Mouse (Mus musculus) hindbrain, embryonic 10.5 days (tissue): ENCODE data around the gene Sbsn. TPM values are rescaled to one million over a fixed set of nuclear protein-coding genes. Genes with fewer than 3 reads are reported as not detected.
A peak's percentile ranks its signal among the peaks of the same experiment; 100 is the strongest.

ENCODE experiments used
- DNase-seq: peaks from one replicate; pipeline ENCODE4 v3.0.0-alpha.2; 2017; ENCODE audit warnings: low spot score
- H3K27ac ChIP-seq: fragments of 300-500 bp; sonication (generic); 2 replicates; pipeline ENCODE4 v1.5.1; 2016; ENCODE audit warnings: mild to moderate bottlenecking, moderate library complexity
- H3K27me3 ChIP-seq: fragments of 300-500 bp; sonication (generic); 2 replicates; pipeline ENCODE4 v1.6.1; 2016; ENCODE audit warnings: mild to moderate bottlenecking; ENCODE audit not compliant: poor library complexity, insufficient read depth, severe bottlenecking
- H3K36me3 ChIP-seq: fragments of 300-500 bp; sonication (generic); 2 replicates; pipeline ENCODE4 v1.6.1; 2016; ENCODE audit warnings: mild to moderate bottlenecking, moderate library complexity
- H3K4me1 ChIP-seq: fragments of 300-500 bp; sonication (generic); replicated peaks from 2 replicates; pipeline ENCODE4 v1.6.1; 2016; ENCODE audit warnings: mild to moderate bottlenecking
- H3K4me3 ChIP-seq: fragments of 300-500 bp; sonication (generic); 2 replicates; pipeline ENCODE4 v1.5.1; 2016; ENCODE audit warnings: mild to moderate bottlenecking, moderate library complexity
- H3K9me3 ChIP-seq: fragments of 300-500 bp; sonication (generic); 2 replicates; pipeline ENCODE4 v1.6.1; 2016; ENCODE audit warnings: mild to moderate bottlenecking, moderate library complexity
- WGBS: fragments of 180-500 bp; shearing (Covaris S2); methylation state at CpG from one replicate; pipeline ENCODE4 v1.1.7; 2016; 5-methylcytosine and 5-hydroxymethylcytosine counted together
- polyA plus RNA-seq: library from polyadenylated mRNA; unstranded; fragments of >200 nt; fragmentation: Nextera tagmentation; extraction: Ambion mirVana; gene quantifications from 2 replicates; pipeline ENCODE4 v1.2.1, GENCODE M21; 2016

The Sbsn gene
- 0.72 and 0.93 TPM in 2 replicates for polyA plus RNA-seq

DNA sequence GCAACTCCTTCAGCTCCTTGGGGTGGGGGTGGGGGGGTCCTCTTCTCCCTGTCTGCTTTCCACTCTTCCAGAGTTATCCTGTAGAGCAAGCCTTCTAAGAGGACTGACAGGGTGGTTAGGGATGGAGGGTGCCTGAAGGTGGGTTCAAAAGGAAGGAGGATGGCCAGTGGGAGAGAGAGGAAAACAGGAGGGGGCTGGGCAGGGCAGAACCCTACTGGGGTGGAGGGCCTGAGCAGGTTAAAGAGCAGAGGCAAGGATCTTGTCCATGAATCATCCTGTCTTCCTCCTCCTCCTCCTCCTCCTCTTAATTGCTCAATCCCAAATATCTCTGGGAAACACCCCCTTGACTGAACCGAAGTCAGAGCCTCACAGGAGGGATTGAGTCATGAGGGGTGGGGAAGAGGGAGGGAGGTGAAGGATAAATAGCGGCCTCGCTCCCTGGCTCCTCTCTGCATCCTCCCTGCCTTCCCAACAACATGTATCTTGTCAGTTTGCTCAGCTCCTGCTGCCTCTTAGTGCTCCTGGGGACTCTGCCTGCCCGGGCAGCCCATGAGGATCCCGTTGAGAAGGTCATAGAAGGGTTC lies at the start of gene Sbsn:
Sbsn (plus strand) TSS at position 386 of the 584 bp plus-strand sequence.
- Histone ChIP-seq H3K36me3 (peaks cover 35% of the 10 kb centered on the region), H3K27ac (no peak within 1 kb of the TSS), H3K4me1 (no peaks in the 10 kb centered on the region), H3K9me3 (peaks cover 14% of the 10 kb centered on the region), H3K27me3 (no peaks in the 10 kb centered on the region), H3K4me3 (no peak within 1 kb of the TSS)
- no peak for DNase-seq
- 67% methylated on average over 5 of the region's 5 CpGs for WGBS

DNA sequence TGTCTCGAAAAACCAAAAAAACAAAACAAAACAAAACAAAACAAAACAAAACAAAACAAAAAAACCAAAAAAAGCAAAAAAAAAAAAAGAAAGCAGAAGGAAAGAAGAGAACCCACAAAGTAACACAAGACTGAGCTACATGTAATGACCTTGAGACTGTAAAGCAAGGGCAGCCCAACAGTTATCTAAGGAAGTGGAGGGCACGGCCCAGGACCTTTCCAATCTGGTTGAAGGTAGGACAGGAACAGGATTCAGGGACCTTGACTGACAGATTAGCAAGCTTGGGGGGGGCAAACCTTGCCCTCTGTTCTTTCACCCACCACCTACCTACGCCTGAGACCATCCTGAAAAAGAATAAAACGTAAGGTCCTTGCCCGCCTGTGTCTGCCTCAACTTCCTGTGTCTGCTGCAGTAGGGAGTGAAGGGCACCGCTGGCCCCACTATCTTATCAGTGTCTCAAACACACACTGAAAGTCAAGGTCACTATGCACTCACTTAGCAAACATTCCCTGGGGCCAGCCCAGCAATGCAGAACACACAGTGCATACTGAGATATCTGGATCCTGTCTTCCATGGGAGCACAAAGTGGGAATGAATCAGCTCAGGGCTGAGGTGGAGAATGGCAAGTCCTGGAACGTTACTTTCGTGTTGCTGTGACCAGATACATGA lies 44.9 kb upstream of the Sbsn start:
- no peaks in the 10 kb centered on the region for H3K4me1 ChIP-seq
- no peaks in the 10 kb centered on the region for H3K36me3 ChIP-seq
- 0 out of 2 replicates have a peak, but pooled peaks cover 2% of the 10 kb centered on the region for H3K9me3 ChIP-seq
- no peak for DNase-seq
- WGBS: 76% methylated on average over 8 of the region's 8 CpGs
- H3K4me3 ChIP-seq: no peak overlapping the region
- no peaks in the 10 kb centered on the region for H3K27me3 ChIP-seq
- H3K27ac ChIP-seq: no peak overlapping the region

DNA sequence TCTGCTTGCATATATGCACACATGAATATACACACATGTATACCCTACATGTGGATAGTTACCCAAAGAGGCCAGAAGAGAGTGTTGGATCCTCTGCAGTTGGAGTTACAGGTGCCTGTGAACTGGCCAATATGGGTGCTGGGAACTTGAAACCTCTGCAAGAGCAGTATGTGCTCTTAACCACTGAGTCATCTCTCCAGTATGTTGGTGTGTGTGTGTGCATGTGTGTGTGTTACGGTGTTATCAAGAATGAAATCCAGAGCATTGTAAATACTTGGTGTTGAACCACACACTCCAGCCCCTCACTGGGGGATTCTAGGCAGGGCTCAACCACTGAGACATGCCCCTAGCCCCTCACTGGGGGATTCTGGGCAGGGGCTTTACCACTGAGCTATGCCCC lies 43.8 kb upstream of the Sbsn start:
- DNase-seq: no peak
- H3K27me3 ChIP-seq: no peaks in the 10 kb centered on the region
- no peak overlapping the region for H3K4me3 ChIP-seq
- 91% methylated on average over 1 of the region's 1 CpGs for WGBS
- H3K9me3 ChIP-seq: no peaks in the 10 kb centered on the region
- no peaks in the 10 kb centered on the region for H3K36me3 ChIP-seq
- H3K27ac ChIP-seq: no peak overlapping the region
- H3K4me1 ChIP-seq: no peaks in the 10 kb centered on the region

DNA sequence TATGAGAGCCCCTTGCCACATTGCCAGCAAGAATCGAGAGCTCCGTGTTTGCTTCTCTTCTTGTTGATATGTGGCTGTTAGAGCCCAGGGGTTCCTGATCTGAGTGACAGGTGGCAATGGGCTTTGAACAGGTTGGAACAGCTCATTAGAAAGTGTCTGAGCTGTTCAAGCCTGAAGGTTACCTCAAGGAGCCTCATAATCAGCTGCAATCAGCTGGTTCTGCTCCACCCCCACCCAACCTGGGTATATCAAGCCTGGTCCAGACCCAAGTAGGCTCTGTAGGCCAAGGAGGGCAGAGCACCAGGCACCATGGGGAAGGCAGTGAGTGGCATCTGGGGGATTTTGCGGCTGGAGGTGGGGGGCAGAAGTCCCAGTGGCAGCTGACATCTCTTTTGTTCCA lies 39.3 kb upstream of the Sbsn start, which contains the start of gene Atp4a:
Atp4a (plus strand) TSS at position 268 of the 400 bp plus-strand sequence.
- DNase-seq: no peak
- Histone ChIP-seq H3K27ac (no peak within 1 kb of the TSS), H3K4me1 (peaks cover 4% of the 10 kb centered on the region), H3K9me3 (no peaks in the 10 kb centered on the region), H3K4me3 (no peak within 1 kb of the TSS), H3K36me3 (no peaks in the 10 kb centered on the region), H3K27me3 (peaks cover 24% of the 10 kb centered on the region)
- WGBS: 84% methylated on average over 3 of the region's 3 CpGs

DNA sequence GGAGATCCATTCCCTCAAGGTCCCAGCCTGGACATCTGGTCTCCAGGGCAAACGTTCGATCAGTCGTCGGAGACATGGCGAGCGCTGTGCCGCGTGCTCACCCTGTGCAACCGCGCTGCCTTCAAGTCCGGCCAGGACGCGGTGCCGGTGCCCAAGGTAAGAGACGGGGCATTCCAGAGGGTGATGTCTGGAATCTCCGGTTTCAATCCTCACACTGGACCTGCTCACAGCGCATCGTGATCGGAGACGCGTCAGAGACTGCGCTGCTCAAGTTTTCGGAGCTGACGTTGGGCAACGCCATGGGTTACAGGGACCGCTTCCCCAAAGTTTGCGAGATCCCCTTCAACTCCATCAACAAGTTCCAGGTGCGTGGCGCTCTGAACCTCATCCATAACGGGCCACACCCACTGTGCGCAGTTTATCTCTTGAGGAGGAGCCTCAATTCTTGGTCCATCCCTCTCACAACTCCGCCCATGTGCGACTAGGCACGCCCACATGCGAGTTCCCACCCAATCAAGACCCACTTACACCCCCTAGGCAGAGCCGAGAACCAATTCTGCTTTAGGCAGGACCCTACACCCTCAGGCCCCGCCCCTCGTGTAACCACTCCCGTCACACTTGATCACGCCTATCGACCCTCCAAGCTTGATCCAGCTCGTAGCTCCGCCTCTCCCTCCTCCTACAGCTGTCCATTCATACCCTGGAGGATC lies 34.1 kb upstream of the Sbsn start:
- 2% methylated on average over 43 of the region's 43 CpGs for WGBS
- H3K27ac ChIP-seq: 0 out of 2 replicates have a peak overlapping the region, but pooled peaks have one; percentile 25

DNA sequence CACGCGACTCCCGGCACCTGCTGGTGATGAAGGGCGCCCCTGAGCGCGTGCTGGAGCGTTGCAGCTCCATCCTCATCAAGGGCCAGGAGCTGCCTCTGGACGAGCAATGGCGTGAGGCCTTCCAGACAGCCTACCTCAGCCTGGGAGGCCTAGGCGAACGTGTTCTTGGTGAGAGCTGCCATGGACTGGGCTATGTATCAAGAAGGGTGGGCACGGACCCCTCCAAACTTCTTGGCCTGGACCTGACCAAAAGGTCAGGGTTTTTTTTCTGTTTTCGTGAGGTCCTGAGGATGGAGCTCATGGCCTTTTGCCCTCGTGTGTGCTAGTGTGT lies 33.6 kb upstream of the Sbsn start:
- H3K27me3 ChIP-seq: peaks cover 41% of the 10 kb centered on the region
- WGBS: 11% methylated on average over 14 of the region's 14 CpGs
- no peak for DNase-seq
- no peaks in the 10 kb centered on the region for H3K9me3 ChIP-seq
- 0 out of 2 replicates have a peak overlapping the region, but pooled peaks have one; percentile 25 for H3K27ac ChIP-seq
- H3K4me3 ChIP-seq: peak overlapping the region; percentile 51
- H3K4me1 ChIP-seq: peaks cover 21% of the 10 kb centered on the region
- H3K36me3 ChIP-seq: no peaks in the 10 kb centered on the region

More for the DNA sequence above, 34.1 kb upstream of the Sbsn start:
- Histone ChIP-seq H3K27me3 (peaks cover 41% of the 10 kb centered on the region), H3K4me1 (peaks cover 21% of the 10 kb centered on the region), H3K36me3 (no peaks in the 10 kb centered on the region), H3K9me3 (no peaks in the 10 kb centered on the region), H3K4me3 (peak overlapping the region; percentile 51)
- peak; percentile 90 for DNase-seq

DNA sequence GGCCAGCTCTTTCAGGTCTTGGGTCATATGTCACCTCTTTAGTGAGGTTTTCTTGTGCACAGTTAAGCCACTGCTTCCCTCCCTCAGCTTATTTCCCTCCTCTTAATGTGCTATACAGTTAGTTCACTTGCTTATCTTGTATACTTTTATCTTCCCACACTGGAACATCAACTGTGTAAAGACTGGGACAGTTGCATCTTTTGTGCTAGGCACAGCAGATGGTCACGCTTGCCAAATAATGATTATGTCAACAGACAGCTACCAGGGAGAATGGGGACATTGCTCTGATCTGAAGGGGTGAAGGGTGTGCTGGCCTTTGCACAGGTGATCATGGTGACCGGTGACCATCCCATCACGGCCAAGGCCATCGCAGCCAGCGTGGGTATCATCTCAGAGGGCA lies 31.6 kb upstream of the Sbsn start:
- 89% methylated on average over 5 of the region's 5 CpGs for WGBS
- H3K4me3 ChIP-seq: no peak overlapping the region
- H3K4me1 ChIP-seq: peaks cover 38% of the 10 kb centered on the region
- H3K9me3 ChIP-seq: no peaks in the 10 kb centered on the region
- no peak for DNase-seq
- H3K27me3 ChIP-seq: peaks cover 40% of the 10 kb centered on the region
- no peak overlapping the region for H3K27ac ChIP-seq
- no peaks in the 10 kb centered on the region for H3K36me3 ChIP-seq

DNA sequence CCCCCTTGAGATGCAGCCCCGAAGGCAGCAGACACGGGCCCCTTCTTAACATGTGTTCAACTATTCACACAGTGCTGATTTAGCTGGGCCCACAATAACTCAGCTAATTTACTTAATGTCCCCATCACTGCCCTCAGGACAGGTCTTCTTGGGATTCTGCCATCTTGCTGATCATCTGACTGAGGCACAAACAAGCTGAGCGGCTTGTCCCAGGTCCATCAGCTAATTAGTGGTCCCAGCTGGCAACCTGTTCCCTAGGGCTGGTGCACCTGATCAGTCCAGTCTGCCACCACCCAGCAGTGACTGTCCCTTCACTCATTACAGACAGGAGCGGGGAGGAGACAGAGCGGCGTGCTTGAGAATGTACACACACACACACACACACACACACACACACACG lies 30.0 kb upstream of the Sbsn start:
- no peaks in the 10 kb centered on the region for H3K9me3 ChIP-seq
- 78% methylated on average over 7 of the region's 7 CpGs for WGBS
- peaks cover 11% of the 10 kb centered on the region; the same call in 1 of the 2 replicates for H3K36me3 ChIP-seq
- H3K4me1 ChIP-seq: peaks cover 49% of the 10 kb centered on the region
- DNase-seq: no peak
- no peak overlapping the region for H3K27ac ChIP-seq
- no peak overlapping the region for H3K4me3 ChIP-seq
- peaks cover 24% of the 10 kb centered on the region for H3K27me3 ChIP-seq

DNA sequence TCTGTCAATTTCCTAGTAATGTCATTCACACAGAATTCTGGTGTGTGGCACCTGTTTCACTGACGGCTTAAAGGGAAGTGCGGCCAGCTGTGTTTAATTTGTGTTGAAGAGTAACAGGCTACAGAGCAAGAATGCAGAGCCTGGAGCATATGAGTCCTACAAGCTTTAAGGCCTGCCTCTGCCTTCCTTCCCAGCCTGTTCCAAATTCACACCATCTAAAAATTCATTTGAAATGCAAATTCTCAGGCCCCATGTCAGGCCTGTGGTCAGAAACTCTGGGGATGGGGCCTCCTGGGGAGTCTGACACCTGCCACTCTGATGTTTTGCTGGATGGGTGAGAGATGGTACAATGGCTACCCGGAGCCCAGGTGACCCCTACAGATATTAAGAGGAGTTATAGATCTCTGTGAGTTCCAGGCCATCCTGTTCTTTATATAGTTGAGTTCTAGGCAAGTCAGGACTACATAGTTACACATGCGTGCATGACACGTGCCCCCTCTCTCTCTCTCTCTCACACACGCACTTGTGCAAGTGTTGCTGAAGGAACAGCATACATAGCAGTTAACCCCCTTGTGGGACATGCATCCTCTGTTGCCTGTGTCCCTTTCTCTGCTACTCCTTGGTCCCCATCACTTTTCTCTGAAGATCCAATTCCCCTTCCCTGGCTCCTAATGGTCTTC lies 27.9 kb upstream of the Sbsn start:
- no peak for DNase-seq
- no peaks in the 10 kb centered on the region for H3K9me3 ChIP-seq
- H3K4me3 ChIP-seq: no peak overlapping the region
- no peak overlapping the region for H3K27ac ChIP-seq
- 77% methylated on average over 6 of the region's 6 CpGs for WGBS
- peaks cover 26% of the 10 kb centered on the region for H3K36me3 ChIP-seq
- peaks cover 42% of the 10 kb centered on the region for H3K4me1 ChIP-seq
- peaks cover 7% of the 10 kb centered on the region for H3K27me3 ChIP-seq

DNA sequence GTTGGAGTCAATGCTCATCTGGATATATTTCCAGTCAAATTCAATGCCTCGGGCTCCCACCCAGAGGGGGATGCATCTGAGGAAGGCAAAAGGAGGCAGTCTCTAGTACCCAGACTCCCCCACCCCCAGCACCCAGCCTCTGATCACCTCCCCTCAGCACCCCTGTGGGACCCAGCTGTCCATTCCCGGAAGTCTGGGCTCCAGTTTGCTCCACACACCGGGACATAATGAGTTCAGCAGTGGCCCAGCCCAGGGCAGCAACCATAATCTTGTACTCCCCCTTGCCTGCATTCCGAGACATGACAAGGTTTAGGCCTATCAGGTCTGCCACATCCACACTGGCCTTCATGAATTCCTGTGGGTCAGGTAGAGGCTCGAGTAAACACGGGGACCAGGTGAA lies 23.1 kb upstream of the Sbsn start:
- Histone ChIP-seq H3K27ac (0 out of 2 replicates have a peak overlapping the region, but pooled peaks have one; percentile 90), H3K36me3 (peaks cover 46% of the 10 kb centered on the region), H3K4me1 (peaks cover 51% of the 10 kb centered on the region), H3K4me3 (peak overlapping the region; percentile 73), H3K9me3 (no peaks in the 10 kb centered on the region), H3K27me3 (no peaks in the 10 kb centered on the region)
- 90% methylated on average over 6 of the region's 6 CpGs for WGBS
- no peak for DNase-seq

DNA sequence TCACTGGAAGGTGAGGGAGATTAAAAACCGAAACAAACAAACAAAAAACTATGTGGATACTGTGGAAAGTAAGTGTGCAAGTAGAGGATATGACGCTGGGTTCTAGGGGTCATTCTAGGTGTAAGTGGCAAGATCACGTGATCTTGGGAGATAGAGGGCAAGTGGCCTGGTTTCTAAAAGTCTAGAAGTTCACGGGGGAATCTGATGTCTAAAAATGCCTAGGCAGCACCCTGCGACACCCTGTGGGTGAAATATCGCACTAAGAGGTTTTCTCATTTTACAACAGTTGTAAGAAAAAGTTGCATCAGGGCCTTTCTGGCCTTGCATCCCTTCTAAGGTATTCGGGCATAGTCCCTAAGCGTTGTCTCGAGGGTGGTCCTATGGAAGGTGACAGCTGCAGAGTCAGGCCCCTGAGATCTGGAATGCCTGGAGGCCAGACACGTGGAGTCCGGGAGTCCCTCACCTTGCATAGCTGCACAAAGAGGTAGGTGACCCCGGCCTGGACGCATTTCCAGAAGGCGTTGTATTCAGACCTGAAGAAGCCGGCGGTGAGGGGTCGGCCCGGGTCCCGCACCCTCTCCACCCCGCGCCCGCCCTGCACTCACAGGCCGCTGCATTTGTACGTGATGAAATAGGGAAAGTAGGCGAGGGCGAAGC lies 22.4 kb upstream of the Sbsn start:
- WGBS: 10% methylated on average over 26 of the region's 26 CpGs
- peaks cover 46% of the 10 kb centered on the region for H3K4me1 ChIP-seq
- H3K36me3 ChIP-seq: peaks cover 53% of the 10 kb centered on the region
- peak overlapping the region; percentile 90 for H3K27ac ChIP-seq
- H3K27me3 ChIP-seq: no peaks in the 10 kb centered on the region
- no peak for DNase-seq
- peak overlapping the region; percentile 73 for H3K4me3 ChIP-seq
- H3K9me3 ChIP-seq: no peaks in the 10 kb centered on the region

DNA sequence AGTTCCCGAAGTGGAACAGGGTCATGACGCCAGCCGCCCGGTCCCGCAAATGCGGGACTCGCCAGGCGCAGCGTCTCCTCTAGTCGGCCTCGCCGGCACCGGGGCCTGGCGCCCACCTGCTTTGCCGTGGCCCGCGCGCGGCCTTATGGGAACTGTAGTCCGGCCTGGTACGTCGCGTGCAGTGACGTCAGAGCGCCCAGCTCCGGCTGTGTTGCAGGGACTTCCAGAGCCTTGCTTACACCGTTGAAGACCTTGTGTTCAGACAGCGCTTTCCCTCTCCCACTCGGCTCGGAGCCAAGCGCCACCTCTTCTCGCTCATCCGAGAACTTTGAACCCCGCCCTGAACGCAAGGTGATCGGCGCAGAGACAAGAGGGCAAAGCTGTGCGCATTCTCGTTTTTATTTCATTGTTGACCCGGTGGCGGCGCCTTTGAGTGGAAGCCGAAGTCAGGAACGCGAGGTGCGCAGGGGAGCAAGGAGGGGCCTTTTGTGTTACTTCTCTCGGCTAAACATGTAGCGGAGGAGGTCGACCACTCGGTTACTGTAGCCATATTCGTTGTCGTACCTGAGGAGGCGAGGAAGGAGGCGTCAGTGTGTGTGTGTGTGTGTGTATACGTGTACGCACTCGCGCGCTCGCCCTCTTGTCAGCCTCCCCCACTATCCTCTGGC lies 21.7 kb upstream of the Sbsn start, which contains the start of gene Tmem147:
Tmem147 (minus strand) TSS at position 145 of the 668 bp plus-strand sequence.
- DNase-seq: peak; percentile 94
- H3K36me3 ChIP-seq: peaks cover 60% of the 10 kb centered on the region
- H3K4me1 ChIP-seq: peaks cover 39% of the 10 kb centered on the region
- H3K4me3 ChIP-seq: peak within 1 kb of the TSS; percentile 73
- peak within 1 kb of the TSS; percentile 90 for H3K27ac ChIP-seq
- under 1% methylated on average over 60 of the region's 60 CpGs for WGBS
- H3K9me3 ChIP-seq: no peaks in the 10 kb centered on the region
- H3K27me3 ChIP-seq: no peaks in the 10 kb centered on the region
